Comparison of ENCODE assay signal across 19 mouse cellular contexts in the genomic region with DNA sequence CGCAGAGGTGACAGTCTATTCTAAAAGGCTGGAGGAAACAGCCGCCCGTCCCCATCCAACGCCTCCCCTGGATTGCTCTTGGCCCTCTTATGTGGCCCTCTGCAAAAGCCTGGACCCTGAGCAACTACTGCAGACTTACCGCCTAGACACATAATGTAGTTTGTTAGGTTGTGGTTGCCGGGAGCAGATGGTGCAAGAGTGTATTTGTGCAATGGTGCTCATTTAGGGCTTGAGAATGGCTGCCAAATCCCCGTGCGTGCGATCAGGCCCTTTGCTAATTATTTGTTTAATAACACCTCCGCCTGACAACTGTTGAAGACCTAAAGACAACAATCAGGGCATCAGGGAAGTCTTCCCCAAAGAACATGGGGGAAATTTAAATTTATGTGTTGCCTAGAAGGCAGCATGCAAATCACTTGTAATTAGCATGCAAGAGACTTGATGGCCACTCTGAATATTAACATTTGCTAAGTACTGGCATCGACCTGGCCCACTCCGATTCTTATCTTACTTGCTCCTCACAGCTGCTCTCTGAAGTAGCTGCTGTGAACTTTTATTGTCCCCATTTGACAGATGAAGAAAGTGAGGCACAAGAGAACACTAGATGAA.
DNase-seq lines count a peak whose midpoint lies in the region; ATAC-seq lines count a peak whose summit lies in the region.
"Had no signal": no experiment of that assay in that cellular context is flagged by ENCODE, and none has a peak within 500 bp of the region (broad histone marks: within the 10 kb centered on the region; RNA-seq: fewer than 3 reads in every experiment).

No protein-coding gene starts in this region.

- no peak overlapping the region for H3K4me3 ChIP-seq in neural tube, embryonic 13.5 days
- H3K4me3 ChIP-seq in liver, embryonic 11.5 days (ENCODE audit: low read depth, low read length), result no peak overlapping the region
- H3K4me3 ChIP-seq: embryonic facial prominence, embryonic 15.5 days; heart, embryonic 12.5 days; limb, embryonic 15.5 days had no signal

- peak; percentile 45 to 63 for DNase-seq in cerebellum, postnatal 14 days
- DNase-seq in cerebellum, adult 11 months, result no peak
- no peak for DNase-seq in neural tube, embryonic 10.5 days (ENCODE audit: extremely low spot score, low spot score)
- peak; percentile 64 to 66 for DNase-seq in layer of hippocampus, adult 8-10 months (ENCODE audit: low spot score in 2 of 2)
- no peak for DNase-seq in liver, embryonic 11.5 days (ENCODE audit: low spot score)
- no peak for DNase-seq in gastrocnemius, postnatal 25 days
- no peak for DNase-seq in kidney, adult 8-10 months
- DNase-seq: adrenal gland, postnatal 25 days; gastrocnemius, postnatal 36 days; heart, postnatal 4 days; kidney, adult 11 months; kidney, postnatal 25 days; lung, adult 18-20 months had no signal

- H3K27ac ChIP-seq in neural tube, embryonic 13.5 days (replicated peaks), result peak overlapping the region; percentile 75
- no peak overlapping the region for H3K27ac ChIP-seq in liver, embryonic 11.5 days (ENCODE audit: low read depth, low read length)
- H3K27ac ChIP-seq: embryonic facial prominence, embryonic 15.5 days; limb, embryonic 15.5 days; macrophage had no signal

- H3K36me3 ChIP-seq in neural tube, embryonic 13.5 days, result no peaks in the 10 kb centered on the region
- H3K36me3 ChIP-seq in liver, embryonic 11.5 days (ENCODE audit: control insufficient read depth, insufficient read depth, low read length), result no peaks in the 10 kb centered on the region
- H3K36me3 ChIP-seq: embryonic facial prominence, embryonic 15.5 days; heart, embryonic 12.5 days; limb, embryonic 15.5 days had no signal

- 0 out of 2 replicates have a peak, but pooled peaks cover 3% of the 10 kb centered on the region for H3K9me3 ChIP-seq in neural tube, embryonic 13.5 days
- peaks cover 2% of the 10 kb centered on the region; the same call in 1 of the 2 replicates for H3K9me3 ChIP-seq in liver, embryonic 11.5 days (ENCODE audit: control insufficient read depth, low read length)
- H3K9me3 ChIP-seq: embryonic facial prominence, embryonic 15.5 days; limb, embryonic 15.5 days had no signal

- peaks cover 36% of the 10 kb centered on the region for H3K4me1 ChIP-seq in neural tube, embryonic 13.5 days (replicated peaks)
- H3K4me1 ChIP-seq in liver, embryonic 11.5 days (replicated peaks; ENCODE audit: control insufficient read depth, insufficient read depth, low read length), result no peaks in the 10 kb centered on the region
- H3K4me1 ChIP-seq: embryonic facial prominence, embryonic 15.5 days; heart, embryonic 12.5 days; limb, embryonic 15.5 days had no signal

- H3K4me2 ChIP-seq in neural tube, embryonic 13.5 days, result 0 out of 2 replicates have a peak overlapping the region, but pooled peaks have one; percentile 7
- H3K4me2 ChIP-seq in liver, embryonic 11.5 days, result no peak overlapping the region
- H3K4me2 ChIP-seq: embryonic facial prominence, embryonic 15.5 days; heart, embryonic 12.5 days; limb, embryonic 15.5 days had no signal

- H3K27me3 ChIP-seq in neural tube, embryonic 13.5 days, result no peaks in the 10 kb centered on the region
- H3K27me3 ChIP-seq in liver, embryonic 11.5 days (replicated peaks; ENCODE audit: control insufficient read depth, insufficient read depth, low read length), result no peaks in the 10 kb centered on the region
- H3K27me3 ChIP-seq: CH12.LX; embryonic facial prominence, embryonic 15.5 days; heart, embryonic 12.5 days; limb, embryonic 15.5 days had no signal

- no peak overlapping the region for H3K9ac ChIP-seq in neural tube, embryonic 13.5 days
- H3K9ac ChIP-seq in liver, embryonic 11.5 days (ENCODE audit: low read depth, low read length), result no peak overlapping the region
- H3K9ac ChIP-seq: embryonic facial prominence, embryonic 15.5 days; heart, embryonic 12.5 days; limb, embryonic 15.5 days had no signal

- peak; percentile 48 for ATAC-seq in neural tube, embryonic 13.5 days (ENCODE audit: low read depth)
- no peak for ATAC-seq in liver, embryonic 11.5 days (replicated peaks; ENCODE audit: low FRiP score)

- WGBS in neural tube, embryonic 13.5 days, result 59% methylated on average over 12 of the region's 12 CpGs
- WGBS in liver, embryonic 11.5 days, result 77% methylated on average over 12 of the region's 12 CpGs

Comparison
In these comparisons a context has a peak if more than half of its experiments do, and no peak if none do; other contexts are left out.
1. DNase-seq: peak in cerebellum, postnatal 14 days (2 of 2) and layer of hippocampus, adult 8-10 months (2 of 2); none in cerebellum, adult 11 months (single experiment), neural tube, embryonic 10.5 days (single experiment), liver, embryonic 11.5 days (single experiment), gastrocnemius, postnatal 25 days (single experiment) and kidney, adult 8-10 months (0 of 2).